26 mouse cellular contexts compared by ENCODE assay signal in genomic region chr6:143423026-143423425, GRCm38 (mm10).
"Had no signal": no experiment of that assay in that cellular context is flagged by ENCODE, and none has a peak within 500 bp of the region (broad histone marks: within the 10 kb centered on the region; RNA-seq: fewer than 3 reads in every experiment).

No protein-coding gene starts in this region.

- H3K27ac ChIP-seq: gastrocnemius, adult 2 months; heart, adult 2 months; heart, embryonic 13.5 days; heart, embryonic 15.5 days; hindbrain, embryonic 10.5 days; hindbrain, embryonic 12.5 days; hindbrain, embryonic 14.5 days; kidney, postnatal 0 days; limb, embryonic 13.5 days; limb, embryonic 15.5 days; liver, embryonic 12.5 days; liver, embryonic 14.5 days had no signal

- H3K9me3 ChIP-seq: heart, embryonic 13.5 days; heart, embryonic 15.5 days; hindbrain, embryonic 10.5 days; hindbrain, embryonic 12.5 days; limb, embryonic 13.5 days; limb, embryonic 15.5 days had no signal

- ATAC-seq: hindbrain, embryonic 16.5 days; inflammation-experienced regulatory T-cells, adult 6 months; intestine, postnatal 0 days; liver, embryonic 12.5 days had no signal

- H3K36me3 ChIP-seq: heart, embryonic 13.5 days; heart, embryonic 15.5 days; hindbrain, embryonic 10.5 days; hindbrain, embryonic 12.5 days; limb, embryonic 13.5 days; limb, embryonic 15.5 days; liver, embryonic 12.5 days had no signal

- DNase-seq: gastrocnemius, adult 2 months; gastrocnemius, postnatal 10 days; gastrocnemius, postnatal 25 days; heart, adult 2 months; heart, postnatal 14 days; heart, postnatal 4 days; kidney, adult 18-20 months; kidney, adult 8-10 months; kidney, postnatal 14 days; kidney, postnatal 36 days; layer of hippocampus, adult 9-11 months; layer of hippocampus, postnatal 36 days; lung, adult 18-20 months had no signal

- H3K9ac ChIP-seq: heart, embryonic 13.5 days; heart, embryonic 15.5 days; hindbrain, embryonic 12.5 days; hindbrain, embryonic 14.5 days; limb, embryonic 13.5 days; limb, embryonic 15.5 days; liver, embryonic 12.5 days; liver, embryonic 14.5 days had no signal

- H3K4me2 ChIP-seq: heart, embryonic 13.5 days; heart, embryonic 15.5 days; hindbrain, embryonic 12.5 days; hindbrain, embryonic 14.5 days; limb, embryonic 13.5 days; limb, embryonic 15.5 days; liver, embryonic 12.5 days had no signal

- H3K27me3 ChIP-seq: heart, embryonic 13.5 days; heart, embryonic 15.5 days; hindbrain, embryonic 12.5 days; liver, embryonic 12.5 days had no signal

- H3K4me1 ChIP-seq: heart, embryonic 13.5 days; heart, embryonic 15.5 days; hindbrain, embryonic 10.5 days; hindbrain, embryonic 12.5 days; liver, embryonic 12.5 days had no signal

- H3K4me3 ChIP-seq: gastrocnemius, adult 2 months; heart, adult 2 months; heart, embryonic 13.5 days; heart, embryonic 15.5 days; hindbrain, embryonic 10.5 days; hindbrain, embryonic 12.5 days; limb, embryonic 13.5 days; limb, embryonic 15.5 days; liver, embryonic 12.5 days had no signal
